Mouse (Mus musculus): ENCODE results near the gene Stat5a. TPM values are rescaled to one million over a fixed set of nuclear protein-coding genes. Genes with fewer than 3 reads are reported as not detected.

Gene Stat5a
- total RNA-seq, 2 experiments from 2014 or later = 2.4 to 3.9 TPM

DNA sequence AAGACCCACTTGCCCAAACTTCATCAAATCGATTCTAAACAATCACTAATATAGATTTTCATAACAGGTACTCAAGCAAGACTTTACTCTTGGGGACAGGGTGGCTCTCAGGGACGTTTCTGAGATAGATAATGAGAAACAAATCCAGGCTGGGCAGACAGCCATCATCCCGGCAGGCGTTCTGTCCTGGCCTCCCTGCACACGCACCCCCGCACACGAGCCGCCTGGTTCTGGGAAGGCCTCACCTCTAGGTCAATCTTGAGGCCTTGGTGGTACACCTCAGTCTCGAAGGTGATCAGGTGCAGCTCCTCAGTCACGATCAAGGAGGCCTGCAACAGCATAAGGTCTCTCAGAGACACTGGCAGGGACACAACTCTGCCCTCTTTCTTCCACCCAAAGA is 36.9 kb downstream of the Stat5a start:
- DNase-seq (ENCODE audit: low spot score in 2 of 2) = no peak

GRCm38 (mm10) chr11:100897294-100898231 is 38.4 kb downstream of the Stat5a start:
- DNase-seq (ENCODE audit: low spot score in 2 of 2) = peak; percentile 59 to 62

DNA sequence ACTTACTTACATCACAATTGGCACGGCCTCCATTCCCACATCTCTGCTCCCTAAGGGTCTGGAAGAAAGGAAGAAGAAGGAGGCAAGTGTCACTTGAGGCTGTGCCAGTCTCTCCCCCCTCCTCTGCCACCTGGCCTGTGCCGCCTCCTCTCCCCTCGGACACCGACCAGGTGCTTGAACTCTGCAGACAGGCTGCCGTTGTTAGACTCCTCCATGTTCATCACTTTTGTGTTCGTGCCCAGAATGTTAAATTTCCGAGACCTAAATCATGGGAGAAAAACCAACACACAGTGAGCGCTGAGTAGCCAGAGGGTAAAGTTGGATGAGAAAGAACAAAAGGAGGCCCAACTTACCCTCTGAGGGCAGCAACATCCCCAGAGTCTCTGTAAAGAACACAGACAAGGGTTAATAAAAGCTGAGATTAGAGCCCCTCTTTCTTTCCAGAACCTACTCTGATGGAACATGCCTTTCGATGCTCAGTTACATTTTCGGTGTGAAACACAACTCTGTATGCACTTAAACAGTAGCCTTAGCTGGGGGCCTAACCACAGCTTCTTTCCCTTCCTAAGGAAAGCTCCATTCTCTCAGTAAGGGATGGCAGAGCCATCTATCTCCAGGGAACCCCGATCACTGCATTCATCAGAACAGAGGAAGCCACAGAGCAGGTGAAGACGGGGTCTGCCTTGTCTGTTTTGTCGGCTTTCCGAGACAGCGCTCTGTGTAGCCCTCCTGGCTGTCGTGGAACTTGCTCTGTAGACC is 39.5 kb downstream of the Stat5a start:
- DNase-seq (ENCODE audit: low spot score in 2 of 2) = no peak

GRCm38 (mm10) chr11:100904580-100905351 is 45.6 kb downstream of the Stat5a start:
- no peak for DNase-seq (ENCODE audit: low spot score in 2 of 2)

- DNase-seq (ENCODE audit: low spot score in 2 of 2) = no peak
Measured at GRCm38 (mm10) chr11:100905929-100906328, 46.8 kb downstream of the Stat5a start.

- DNase-seq (ENCODE audit: low spot score in 2 of 2) = no peak
Measured at GRCm38 (mm10) chr11:100906885-100907284, 47.7 kb downstream of the Stat5a start.

DNA sequence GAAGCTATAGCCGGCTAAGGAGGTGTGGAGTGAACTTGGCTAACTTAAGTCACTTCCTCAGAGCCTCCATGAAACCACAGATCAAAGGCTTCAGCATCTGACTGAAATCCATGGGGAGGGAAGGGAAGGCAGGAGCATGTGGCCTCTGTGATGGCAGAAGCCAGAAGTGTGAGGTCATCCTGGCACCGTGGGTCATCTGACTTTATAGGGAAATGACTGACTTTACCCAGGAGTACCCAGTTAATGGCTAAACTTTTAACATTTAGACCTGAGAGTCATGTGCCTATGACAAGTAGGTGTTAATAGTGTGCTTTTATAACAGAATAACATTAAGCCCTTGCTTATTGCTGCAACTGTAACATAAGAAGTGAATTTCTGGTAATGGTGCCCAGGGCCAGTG is 49.0 kb downstream of the Stat5a start:
- DNase-seq (ENCODE audit: low spot score in 2 of 2) = no peak

DNA sequence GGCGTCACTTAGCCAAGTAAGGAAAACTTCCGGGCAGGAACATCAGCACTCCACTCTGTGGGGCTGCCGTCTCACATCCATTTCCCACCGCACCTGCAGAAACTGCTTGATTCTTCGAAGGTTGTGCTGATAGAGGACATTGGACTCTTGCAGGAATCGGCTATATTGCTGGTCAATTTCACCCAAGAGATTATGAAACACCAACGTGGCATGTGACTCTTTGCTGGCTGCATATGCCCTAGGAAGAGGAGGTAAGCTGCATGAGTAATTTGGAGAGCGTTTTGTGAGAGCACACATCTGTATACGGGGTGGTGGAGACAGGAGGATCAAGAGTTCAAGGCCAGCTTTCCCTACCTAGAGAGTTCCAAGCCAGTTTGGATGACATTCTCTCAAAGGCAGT is 49.4 kb downstream of the Stat5a start:
- no peak for DNase-seq (ENCODE audit: low spot score in 2 of 2)

- no peak for DNase-seq (ENCODE audit: low spot score in 2 of 2)
Measured at GRCm38 (mm10) chr11:100912401-100913155, 53.4 kb downstream of the Stat5a start.

DNA sequence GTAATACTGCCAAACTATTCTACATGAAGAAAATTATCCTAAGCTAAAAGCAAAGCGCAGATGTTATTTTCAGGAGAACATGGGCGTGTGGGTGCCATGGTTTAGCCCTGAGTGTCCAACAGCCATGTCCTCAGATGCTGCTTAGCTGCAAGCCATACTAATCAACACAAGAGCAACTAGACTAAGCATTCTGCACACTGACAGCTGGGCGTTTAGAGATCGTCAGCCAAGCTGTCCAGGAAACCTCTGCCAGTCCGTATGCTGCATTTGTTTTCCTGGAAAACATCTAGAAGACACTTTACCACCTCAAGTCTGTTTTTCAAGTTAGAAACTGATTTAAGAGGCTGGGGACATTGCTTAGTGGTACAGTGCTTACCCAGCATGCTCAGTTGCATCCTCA is 55.3 kb downstream of the Stat5a start:
- no peak for DNase-seq (ENCODE audit: low spot score in 2 of 2)

DNA sequence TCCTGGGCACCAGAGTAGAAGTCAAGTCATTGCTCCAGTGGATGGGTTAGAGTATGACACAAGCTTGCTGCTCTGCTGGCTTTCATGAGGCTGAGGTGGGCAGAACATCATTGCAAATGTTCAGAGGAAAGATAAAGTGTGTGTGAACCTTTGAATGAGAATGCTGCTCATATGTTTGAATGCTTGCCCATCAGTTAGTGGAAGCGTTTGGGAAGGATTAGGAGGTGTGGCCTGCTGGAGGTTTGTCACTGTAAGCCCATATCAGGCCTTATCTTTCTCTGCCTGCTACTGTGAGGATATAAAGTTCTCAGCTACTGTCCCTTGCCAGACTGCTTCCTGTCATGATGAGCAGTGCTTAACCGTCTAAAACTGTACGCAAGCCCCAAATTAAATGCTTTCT is 55.9 kb downstream of the Stat5a start:
- DNase-seq (ENCODE audit: low spot score in 2 of 2) = no peak

GRCm38 (mm10) chr11:100916432-100916971 is 57.4 kb downstream of the Stat5a start:
- no peak for DNase-seq (ENCODE audit: low spot score in 2 of 2)

DNA sequence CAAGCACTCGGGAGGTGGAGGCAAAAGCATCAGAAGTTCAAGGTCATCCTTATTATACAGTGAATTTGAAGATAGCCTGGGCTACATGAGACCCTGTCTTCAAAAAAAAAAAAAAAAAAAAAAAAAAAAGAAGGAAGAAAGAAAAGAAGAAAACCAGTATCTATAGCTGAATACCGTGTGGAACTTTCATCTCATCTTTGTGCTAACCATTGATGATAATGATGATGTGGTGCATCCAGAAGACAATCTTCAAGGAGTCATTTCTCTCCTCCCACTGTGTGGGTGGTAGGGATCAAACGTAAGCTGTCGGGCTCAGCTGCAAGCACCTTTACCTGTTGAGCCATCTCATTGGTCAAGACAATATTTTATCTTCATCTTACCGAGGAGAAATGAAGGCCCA is 58.9 kb downstream of the Stat5a start:
- no peak for DNase-seq (ENCODE audit: low spot score in 2 of 2)

DNA sequence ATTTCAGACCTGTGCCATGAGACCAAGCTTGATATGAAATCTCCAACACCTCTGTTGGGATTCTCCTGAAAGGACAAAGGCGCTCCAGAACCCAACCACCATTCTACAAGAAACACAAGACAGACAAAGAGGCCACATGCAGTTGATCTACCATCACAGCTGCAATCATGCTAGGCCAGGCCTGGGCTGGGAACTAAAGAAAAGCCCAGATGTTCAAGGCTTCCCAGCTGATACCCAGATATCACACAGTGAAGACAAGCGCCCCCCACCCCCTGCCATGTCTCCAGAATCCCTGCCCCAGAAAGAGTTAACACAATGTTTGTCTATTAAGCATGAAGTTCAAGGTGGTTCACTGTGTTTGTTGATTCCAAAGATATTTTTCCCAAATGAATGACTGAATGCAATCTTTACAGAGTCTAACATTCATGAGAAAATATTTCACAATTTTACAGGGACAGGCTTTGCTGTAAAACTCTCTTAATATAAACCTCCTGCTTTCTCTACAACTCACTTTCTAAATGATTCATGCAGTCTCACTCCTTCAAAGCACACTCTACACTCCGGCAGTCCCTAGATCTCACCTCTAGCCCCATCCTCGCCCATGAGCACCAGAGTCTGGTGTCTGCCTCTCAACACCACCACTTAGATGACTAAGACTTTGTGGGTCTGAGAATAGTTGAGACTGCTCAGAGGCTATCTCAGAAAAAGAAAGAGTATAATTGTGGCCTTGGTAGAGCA is 61.9 kb downstream of the Stat5a start:
- DNase-seq (ENCODE audit: low spot score in 2 of 2) = no peak

- DNase-seq (ENCODE audit: low spot score in 2 of 2) = no peak
Measured at GRCm38 (mm10) chr11:100924386-100924919, 65.3 kb downstream of the Stat5a start.

GRCm38 (mm10) chr11:100927386-100927785 is 68.2 kb downstream of the Stat5a start:
- no peak for DNase-seq (ENCODE audit: low spot score in 2 of 2)

- DNase-seq (ENCODE audit: low spot score in 2 of 2) = no peak
Measured at GRCm38 (mm10) chr11:100930611-100931010, 71.5 kb downstream of the Stat5a start.

GRCm38 (mm10) chr11:100931254-100931921 is 72.2 kb downstream of the Stat5a start:
- DNase-seq (ENCODE audit: low spot score in 2 of 2) = peak; percentile 17 to 21
